Mouse (Mus musculus) liver, postnatal 0 days (tissue): ENCODE data around the gene Rhpn2. TPM values are rescaled to one million over a fixed set of nuclear protein-coding genes. Genes with fewer than 3 reads are reported as not detected.

ENCODE experiments used
- ATAC-seq: fragments of 200-750 bp; cut with Nextera tagmentation; 2 replicates; pipeline ENCODE4 v1.8.0; 2017; ENCODE audit warnings: mild to moderate bottlenecking, moderate library complexity
- DNase-seq: peaks from one replicate; pipeline ENCODE4 v3.0.0-alpha.2; 2016
- H3K27ac ChIP-seq: fragments of 300-500 bp; sonication (generic); 2 replicates; pipeline ENCODE4 v1.5.1; 2014; ENCODE audit warnings: antibody characterized with exemption, moderate library complexity, mild to moderate bottlenecking, low read depth
- H3K27me3 ChIP-seq: fragments of 300-500 bp; sonication (generic); 2 replicates; pipeline ENCODE4 v1.6.1; 2014; ENCODE audit warnings: low read length, control low read depth, mixed read lengths; ENCODE audit not compliant: insufficient read depth
- H3K36me3 ChIP-seq: fragments of 300-500 bp; sonication (generic); replicated peaks from 2 replicates; pipeline ENCODE4 v1.6.1; 2014; ENCODE audit warnings: mild to moderate bottlenecking, control low read depth, low read length, moderate library complexity, mixed read lengths; ENCODE audit not compliant: insufficient read depth
- H3K4me1 ChIP-seq: fragments of 300-500 bp; sonication (generic); 2 replicates; pipeline ENCODE4 v1.6.1; 2014; ENCODE audit warnings: antibody characterized with exemption, mild to moderate bottlenecking, control low read depth; ENCODE audit not compliant: insufficient read depth
- H3K4me2 ChIP-seq: fragments of 300-500 bp; sonication (generic); 2 replicates; pipeline ENCODE4 v1.6.1; 2014; ENCODE audit warnings: low read depth, mild to moderate bottlenecking, low read length, moderate library complexity, mixed read lengths
- H3K4me3 ChIP-seq: fragments of 300-500 bp; sonication (generic); 2 replicates; pipeline ENCODE4 v1.5.1; 2014; ENCODE audit warnings: low read depth, low read length
- H3K9ac ChIP-seq: fragments of 300-500 bp; sonication (generic); replicated peaks from 2 replicates; pipeline ENCODE4 v1.6.1; 2014; ENCODE audit warnings: mild to moderate bottlenecking, moderate library complexity
- H3K9me3 ChIP-seq: fragments of 300-500 bp; sonication (generic); 2 replicates; pipeline ENCODE4 v1.6.1; 2016; ENCODE audit warnings: mild to moderate bottlenecking, control low read depth, low read length, mixed read lengths
- CTCF ChIP-seq: sonication (generic); IDR thresholded peaks from 2 replicates; pipeline ENCODE4 v1.5.1; 2016; ENCODE audit warnings: antibody characterized with exemption, low read depth
- EP300 ChIP-seq: IDR thresholded peaks from 2 replicates; pipeline ENCODE4 v1.6.1; 2016; ENCODE audit warnings: antibody characterized with exemption, low read depth, mild to moderate bottlenecking
- WGBS: fragments of 180-500 bp; shearing (Covaris S2); extraction: QIAGEN DNeasy Blood & Tissue Kit; methylation state at CpG from one replicate; pipeline ENCODE4 v1.1.7; 2014; ENCODE audit not compliant: insufficient replicate concordance; 5-methylcytosine and 5-hydroxymethylcytosine counted together
- polyA plus RNA-seq: library from polyadenylated mRNA; unstranded; fragments of >200 nt; fragmentation: Nextera tagmentation; extraction: Ambion mirVana; gene quantifications from 2 replicates; pipeline ENCODE4 v1.2.1, GENCODE M21; 2015

Rhpn2 gene
- polyA plus RNA-seq, 1 experiment from 2014 or later = 8.1 TPM

DNA sequence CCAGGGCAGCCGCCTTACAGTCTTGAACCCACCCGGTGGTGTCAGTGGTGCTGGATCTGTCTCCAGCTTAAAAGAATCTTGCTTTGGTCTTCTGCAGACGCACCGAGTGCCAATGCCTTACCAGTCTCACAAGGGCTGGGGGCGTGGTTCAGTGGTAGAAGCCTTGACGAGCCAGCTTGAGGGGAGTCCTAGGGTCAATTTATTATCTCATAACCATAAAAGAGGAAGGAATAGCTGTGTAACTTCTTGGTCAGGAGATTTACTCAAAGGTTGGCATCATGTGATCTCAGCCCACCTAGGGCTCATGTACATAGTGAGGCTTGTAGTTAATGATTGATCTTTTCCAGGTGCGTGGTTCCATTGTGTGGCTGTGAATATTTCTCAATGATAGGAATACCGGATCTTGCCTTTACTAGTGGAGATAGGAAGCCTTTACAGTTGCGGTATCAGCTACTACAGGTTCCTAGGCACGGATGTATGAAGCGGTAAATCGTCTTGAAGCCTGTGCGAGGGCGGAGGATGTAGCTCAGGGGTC is 38.6 kb downstream of the Rhpn2 start:
- H3K4me2 ChIP-seq = no peak overlapping the region
- H3K4me1 ChIP-seq = no peaks in the 10 kb centered on the region
- H3K9ac ChIP-seq = no peak overlapping the region
- no peaks in the 10 kb centered on the region for H3K9me3 ChIP-seq
- TF ChIP-seq CTCF (no peak), EP300 (no peak)
- 67% methylated on average over 14 of the region's 14 CpGs for WGBS
- H3K27ac ChIP-seq = no peak overlapping the region
- DNase-seq (no peak), ATAC-seq (peak; percentile 44; the same call in 1 of the 2 replicates)
- H3K4me3 ChIP-seq = no peak overlapping the region
- H3K27me3 ChIP-seq = no peaks in the 10 kb centered on the region
- H3K36me3 ChIP-seq = peaks cover 3% of the 10 kb centered on the region; the same call in 1 of the 2 replicates

DNA sequence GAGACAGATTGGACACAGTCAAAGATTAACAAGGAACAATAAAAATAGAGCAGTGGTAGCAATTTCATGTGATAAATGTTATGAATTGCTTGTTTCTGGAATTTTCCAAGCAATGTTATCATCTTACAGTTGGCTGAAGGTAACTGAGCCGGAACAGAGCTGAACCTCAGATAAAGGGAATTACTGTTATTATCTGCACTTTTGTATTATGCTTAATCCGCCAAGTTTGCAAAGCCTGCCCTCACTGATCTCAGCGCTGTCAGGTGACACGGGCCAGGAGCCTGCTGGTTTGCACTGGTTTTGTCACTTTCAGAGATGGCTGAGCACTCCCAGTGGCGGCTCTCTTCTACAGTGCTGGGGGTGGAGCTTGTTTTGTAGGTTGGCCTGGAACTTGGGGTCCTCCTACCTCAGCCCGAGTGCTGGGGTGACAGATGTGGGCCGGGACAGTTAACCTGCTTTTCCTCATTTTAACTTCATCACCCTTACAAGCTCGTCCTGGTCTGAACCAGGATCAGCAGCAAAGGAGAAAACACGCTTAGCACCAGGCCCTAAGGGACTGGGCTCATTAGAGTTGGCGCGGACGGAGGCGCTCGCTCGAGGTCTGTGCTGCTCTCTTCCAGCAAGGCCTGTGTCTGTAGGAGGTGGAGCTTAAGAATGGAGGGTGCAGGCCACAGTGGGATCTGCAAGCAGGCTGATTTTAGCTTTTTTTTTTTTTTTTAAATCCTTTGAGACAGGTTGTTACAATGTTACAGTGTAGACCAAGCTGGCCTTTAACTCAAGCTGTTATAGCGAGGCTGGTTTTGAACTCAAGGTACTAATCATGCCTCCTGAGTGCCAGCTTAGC is 39.4 kb downstream of the Rhpn2 start:
- Histone ChIP-seq H3K9me3 (no peaks in the 10 kb centered on the region), H3K4me3 (no peak overlapping the region), H3K36me3 (no peaks in the 10 kb centered on the region), H3K4me1 (no peaks in the 10 kb centered on the region), H3K4me2 (no peak overlapping the region), H3K9ac (no peak overlapping the region), H3K27me3 (no peaks in the 10 kb centered on the region), H3K27ac (no peak overlapping the region)
- TF ChIP-seq EP300 (no peak), CTCF (no peak)
- ATAC-seq (0 out of 2 replicates have a peak, but pooled peaks have one; percentile 36), DNase-seq (no peak)
- 72% methylated on average over 16 of the region's 16 CpGs for WGBS

DNA sequence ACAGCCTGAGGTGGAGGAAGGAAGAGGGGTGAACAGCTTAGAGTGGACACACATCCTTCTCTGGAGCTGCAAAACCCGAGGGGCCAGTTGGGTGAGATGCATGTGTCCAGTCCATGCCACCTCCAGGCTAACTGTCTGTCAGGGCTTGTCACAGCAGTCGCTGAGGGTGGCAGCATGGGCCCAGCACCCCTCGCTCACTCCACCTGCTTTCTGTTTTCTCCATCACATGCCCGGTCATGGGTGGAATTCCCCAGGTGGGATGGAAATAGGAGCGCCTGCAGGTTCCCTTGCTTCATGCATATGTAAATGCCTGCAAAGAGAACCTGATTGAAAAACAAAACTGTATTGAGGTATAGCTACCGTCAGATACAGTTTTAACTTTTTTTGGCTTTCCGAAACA is 40.3 kb downstream of the Rhpn2 start:
- TF ChIP-seq CTCF (no peak), EP300 (no peak)
- Histone ChIP-seq H3K4me3 (no peak overlapping the region), H3K4me2 (no peak overlapping the region), H3K4me1 (no peaks in the 10 kb centered on the region), H3K27me3 (no peaks in the 10 kb centered on the region), H3K27ac (no peak overlapping the region), H3K9ac (no peak overlapping the region), H3K36me3 (no peaks in the 10 kb centered on the region), H3K9me3 (no peaks in the 10 kb centered on the region)
- ATAC-seq (no peak), DNase-seq (no peak)
- 76% methylated on average over 7 of the region's 7 CpGs for WGBS

DNA sequence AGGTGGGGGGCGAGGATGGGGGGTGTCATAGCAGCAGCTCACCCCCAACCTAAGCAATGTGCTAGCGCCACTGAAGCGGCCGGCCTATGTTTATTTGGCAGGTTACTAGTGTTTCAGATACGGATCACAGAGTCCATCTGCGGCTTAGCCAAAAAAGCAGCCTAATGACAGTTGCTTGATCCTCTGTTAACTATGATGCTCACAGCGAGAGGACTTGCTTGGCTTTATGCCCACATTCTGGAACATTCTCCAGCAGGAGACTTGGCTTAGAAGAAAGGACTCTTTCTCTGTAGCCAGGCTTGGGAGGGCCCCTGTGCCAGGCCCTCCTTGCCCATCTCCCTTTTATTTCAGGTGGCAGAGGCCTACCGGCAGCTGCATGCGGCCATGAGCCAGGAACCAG is 42.7 kb downstream of the Rhpn2 start:
- Histone ChIP-seq H3K36me3 (peaks cover 3% of the 10 kb centered on the region; the same call in 1 of the 2 replicates), H3K4me2 (no peak overlapping the region), H3K4me1 (no peaks in the 10 kb centered on the region), H3K9me3 (no peaks in the 10 kb centered on the region), H3K27me3 (no peaks in the 10 kb centered on the region), H3K9ac (no peak overlapping the region), H3K27ac (no peak overlapping the region), H3K4me3 (no peak overlapping the region)
- ATAC-seq (no peak), DNase-seq (no peak)
- no peak for TF ChIP-seq EP300
- TF ChIP-seq CTCF = no peak
- 91% methylated on average over 9 of the region's 9 CpGs for WGBS

DNA sequence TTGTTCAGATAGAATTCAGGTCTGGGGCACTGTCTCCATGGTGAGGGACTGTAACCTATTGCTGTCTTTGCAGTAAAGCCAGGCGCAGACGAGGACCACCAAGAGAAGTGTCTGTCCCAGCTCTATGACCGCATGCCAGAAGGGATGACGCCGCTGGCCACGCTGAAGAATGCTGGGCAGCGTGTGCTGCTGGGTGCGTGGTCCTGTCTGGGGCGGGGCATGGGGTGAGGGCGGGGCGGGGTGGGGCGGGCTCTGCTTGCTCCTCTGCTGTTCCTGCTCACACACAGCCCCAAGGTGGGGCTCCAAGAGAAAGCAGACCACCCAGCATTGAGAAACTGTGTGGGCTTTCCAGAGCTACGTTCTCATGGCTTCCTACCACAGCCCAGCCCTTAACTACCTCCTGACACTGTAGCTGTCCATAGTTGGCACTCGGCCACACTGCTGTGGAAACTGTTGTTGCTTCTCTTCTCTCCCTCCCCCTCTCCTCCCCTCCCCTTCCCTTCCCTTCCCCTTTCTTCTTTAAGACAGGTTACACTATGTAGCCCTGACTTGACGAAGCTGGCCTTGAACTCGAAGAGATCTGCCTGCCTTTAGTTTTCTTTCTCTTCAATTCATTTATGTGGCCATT is 45.6 kb downstream of the Rhpn2 start:
- Histone ChIP-seq H3K4me2 (no peak overlapping the region), H3K27me3 (no peaks in the 10 kb centered on the region), H3K4me1 (no peaks in the 10 kb centered on the region), H3K27ac (no peak overlapping the region), H3K9me3 (no peaks in the 10 kb centered on the region), H3K36me3 (peaks cover 3% of the 10 kb centered on the region; the same call in 1 of the 2 replicates), H3K4me3 (no peak overlapping the region), H3K9ac (no peak overlapping the region)
- no peak for ATAC-seq
- TF ChIP-seq CTCF (no peak), EP300 (no peak)
- no peak for DNase-seq
- WGBS = 37% methylated on average over 16 of the region's 16 CpGs

DNA sequence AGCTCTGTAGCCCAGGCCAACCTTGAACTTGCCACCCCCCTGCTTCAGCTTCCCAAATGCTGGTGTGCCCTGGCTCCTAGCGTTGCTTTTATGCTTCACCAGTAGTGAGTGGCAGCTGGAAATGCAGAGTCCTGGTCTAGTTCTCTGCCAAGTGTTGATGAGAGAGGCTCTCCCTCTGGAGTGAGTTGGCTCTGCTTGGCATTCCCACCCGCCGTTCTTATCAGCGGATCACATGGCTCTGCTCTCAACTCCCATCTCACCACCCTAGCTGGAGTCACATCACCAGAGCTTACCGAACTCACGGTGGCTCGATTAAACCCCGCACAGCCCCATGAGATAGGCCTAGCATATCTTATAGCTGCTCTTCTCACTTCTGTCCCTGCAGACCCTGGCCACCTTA is 46.4 kb downstream of the Rhpn2 start:
- TF ChIP-seq CTCF = no peak
- TF ChIP-seq EP300 = no peak
- H3K4me3 ChIP-seq = no peak overlapping the region
- WGBS = 77% methylated on average over 8 of the region's 8 CpGs
- no peaks in the 10 kb centered on the region for H3K9me3 ChIP-seq
- no peak overlapping the region for H3K27ac ChIP-seq
- no peaks in the 10 kb centered on the region for H3K27me3 ChIP-seq
- DNase-seq (no peak), ATAC-seq (no peak)
- no peak overlapping the region for H3K9ac ChIP-seq
- no peaks in the 10 kb centered on the region for H3K4me1 ChIP-seq
- H3K36me3 ChIP-seq = peaks cover 3% of the 10 kb centered on the region; the same call in 1 of the 2 replicates
- H3K4me2 ChIP-seq = no peak overlapping the region
